Mouse (Mus musculus): ENCODE results near the gene Sufu. TPM values are rescaled to one million over a fixed set of nuclear protein-coding genes. Genes with fewer than 3 reads are reported as not detected.
A peak's percentile ranks its signal among the peaks of the same experiment; 100 is the strongest.

Sufu gene
- polyA plus RNA-seq, 1 experiment from 2014 or later: 47.5 TPM

GRCm38 (mm10) chr19:46481756-46482155, 85.1 kb downstream of the Sufu start:
- peaks cover 75% of the 10 kb centered on the region for H3K36me3 ChIP-seq (replicated peaks)
- H3K27ac ChIP-seq: 0 out of 2 replicates have a peak overlapping the region, but pooled peaks have one; percentile 22
- no peaks in the 10 kb centered on the region for H3K9me3 ChIP-seq
- peaks cover 97% of the 10 kb centered on the region for H3K4me1 ChIP-seq
- H3K4me3 ChIP-seq: no peak overlapping the region
- 16% methylated on average over 4 of the region's 4 CpGs for WGBS
- H3K27me3 ChIP-seq (ENCODE audit: poor library complexity, severe bottlenecking): no peaks in the 10 kb centered on the region
- no peak for DNase-seq (ENCODE audit: extremely low spot score, low spot score)

- Histone ChIP-seq H3K4me3 (no peak overlapping the region), H3K27me3 (ENCODE audit: poor library complexity, severe bottlenecking) (no peaks in the 10 kb centered on the region), H3K4me1 (peaks cover 96% of the 10 kb centered on the region), H3K27ac (peak overlapping the region; percentile 56), H3K9me3 (no peaks in the 10 kb centered on the region), H3K36me3 (replicated peaks) (peaks cover 74% of the 10 kb centered on the region)
- 32% methylated on average over 17 of the region's 17 CpGs for WGBS
- DNase-seq (ENCODE audit: extremely low spot score, low spot score): no peak
These were observed 86.3 kb downstream of the Sufu start for GRCm38 (mm10) chr19:46482896-46483516.

GRCm38 (mm10) chr19:46483701-46484328, 87.1 kb downstream of the Sufu start:
- H3K27me3 ChIP-seq (ENCODE audit: poor library complexity, severe bottlenecking): no peaks in the 10 kb centered on the region
- H3K4me1 ChIP-seq: peaks cover 88% of the 10 kb centered on the region
- H3K4me3 ChIP-seq: no peak overlapping the region
- peak overlapping the region; percentile 74 for H3K27ac ChIP-seq
- peaks cover 67% of the 10 kb centered on the region for H3K36me3 ChIP-seq (replicated peaks)
- 72% methylated on average over 15 of the region's 15 CpGs for WGBS
- DNase-seq (ENCODE audit: extremely low spot score, low spot score): no peak
- no peaks in the 10 kb centered on the region for H3K9me3 ChIP-seq

DNA sequence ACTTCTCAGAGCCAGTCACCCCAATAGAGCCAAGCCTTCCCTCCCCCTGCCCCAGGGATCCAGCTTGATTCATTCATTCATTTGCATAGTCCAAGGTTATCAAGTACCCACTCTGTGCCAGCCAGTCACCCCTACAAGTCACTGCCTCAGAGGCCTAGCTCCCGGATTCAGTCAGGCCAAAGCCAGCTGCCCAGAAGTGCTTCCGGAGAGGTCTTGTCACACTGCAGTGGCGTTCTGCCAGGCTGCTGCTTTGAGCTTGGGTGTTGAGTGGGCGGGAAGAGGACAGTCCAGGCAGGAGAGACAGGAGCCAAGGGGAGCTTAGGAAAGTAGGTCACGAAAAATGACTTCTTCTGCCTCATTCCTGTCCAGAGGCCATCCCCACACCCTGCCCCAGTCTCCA, 87.8 kb downstream of the Sufu start:
- Histone ChIP-seq H3K27ac (peak overlapping the region; percentile 26; the same call in 1 of the 2 replicates), H3K4me1 (peaks cover 81% of the 10 kb centered on the region), H3K27me3 (ENCODE audit: poor library complexity, severe bottlenecking) (no peaks in the 10 kb centered on the region), H3K4me3 (no peak overlapping the region), H3K36me3 (replicated peaks) (peaks cover 60% of the 10 kb centered on the region), H3K9me3 (no peaks in the 10 kb centered on the region)
- WGBS: 72% methylated on average over 5 of the region's 5 CpGs
- DNase-seq (ENCODE audit: extremely low spot score, low spot score): no peak

DNA sequence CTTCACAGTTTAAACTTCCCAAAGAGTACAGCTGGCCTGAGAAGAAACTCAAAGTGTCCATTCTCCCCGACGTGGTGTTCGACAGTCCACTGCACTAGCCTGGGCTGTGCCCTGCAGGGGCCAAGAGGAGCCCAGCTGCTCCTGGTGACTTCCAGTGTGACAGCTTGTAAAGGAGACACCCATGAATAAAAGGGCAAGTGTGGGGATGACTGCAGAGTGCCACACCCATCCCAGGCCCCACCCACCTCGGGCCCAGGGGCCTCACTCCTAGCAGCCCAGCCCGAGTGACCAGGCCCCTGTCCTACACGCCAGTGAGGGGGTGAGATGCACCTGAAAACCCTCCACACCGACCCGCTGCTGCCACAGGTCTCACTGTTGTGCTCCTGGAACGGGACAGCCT, 89.2 kb downstream of the Sufu start:
- Histone ChIP-seq H3K4me3 (no peak overlapping the region), H3K4me1 (peaks cover 80% of the 10 kb centered on the region), H3K9me3 (no peaks in the 10 kb centered on the region), H3K36me3 (replicated peaks) (peaks cover 47% of the 10 kb centered on the region), H3K27me3 (ENCODE audit: poor library complexity, severe bottlenecking) (no peaks in the 10 kb centered on the region), H3K27ac (peak overlapping the region; percentile 56; the same call in 1 of the 2 replicates)
- 84% methylated on average over 9 of the region's 9 CpGs for WGBS
- no peak for DNase-seq (ENCODE audit: extremely low spot score, low spot score)

DNA sequence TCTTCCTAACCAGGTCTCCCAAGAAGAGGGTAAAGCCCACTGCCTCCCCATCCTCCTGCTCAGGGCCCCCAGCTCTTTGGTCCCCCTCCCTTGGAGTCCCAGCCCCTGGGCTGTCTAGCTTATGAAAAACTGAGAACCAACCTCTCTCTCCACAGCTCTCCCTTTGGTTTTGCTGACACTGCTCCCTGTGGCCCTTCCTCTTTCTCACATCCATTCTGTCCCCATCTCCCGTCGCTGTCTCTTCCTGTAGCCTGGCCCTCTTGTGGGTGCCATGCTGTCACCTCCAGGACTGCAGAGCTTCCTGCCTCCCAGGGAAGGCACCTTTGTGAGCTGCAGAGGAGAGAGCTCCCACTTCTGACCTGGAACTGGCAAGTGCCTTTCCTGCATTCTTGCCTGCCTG, 90.0 kb downstream of the Sufu start:
- WGBS: 82% methylated on average over 2 of the region's 2 CpGs
- Histone ChIP-seq H3K9me3 (no peaks in the 10 kb centered on the region), H3K4me1 (peaks cover 72% of the 10 kb centered on the region), H3K27ac (peak overlapping the region; percentile 56), H3K36me3 (replicated peaks) (peaks cover 46% of the 10 kb centered on the region), H3K27me3 (ENCODE audit: poor library complexity, severe bottlenecking) (no peaks in the 10 kb centered on the region), H3K4me3 (no peak overlapping the region)
- no peak for DNase-seq (ENCODE audit: extremely low spot score, low spot score)

GRCm38 (mm10) chr19:46489448-46489847, 92.8 kb downstream of the Sufu start:
- Histone ChIP-seq H3K9me3 (no peaks in the 10 kb centered on the region), H3K27me3 (ENCODE audit: poor library complexity, severe bottlenecking) (no peaks in the 10 kb centered on the region), H3K4me3 (no peak overlapping the region), H3K4me1 (peaks cover 45% of the 10 kb centered on the region), H3K27ac (no peak overlapping the region), H3K36me3 (replicated peaks) (peaks cover 36% of the 10 kb centered on the region)
- WGBS: 90% methylated on average over 1 of the region's 1 CpGs
- DNase-seq (ENCODE audit: extremely low spot score, low spot score): no peak

- H3K27ac ChIP-seq: peak overlapping the region; percentile 40; the same call in 1 of the 2 replicates
- H3K4me1 ChIP-seq: peaks cover 34% of the 10 kb centered on the region
- H3K4me3 ChIP-seq: no peak overlapping the region
- no peaks in the 10 kb centered on the region for H3K9me3 ChIP-seq
- H3K27me3 ChIP-seq (ENCODE audit: poor library complexity, severe bottlenecking): no peaks in the 10 kb centered on the region
- 13% methylated on average over 2 of the region's 2 CpGs for WGBS
- H3K36me3 ChIP-seq (replicated peaks): peaks cover 24% of the 10 kb centered on the region
- DNase-seq (ENCODE audit: extremely low spot score, low spot score): no peak
These were observed 93.9 kb downstream of the Sufu start for GRCm38 (mm10) chr19:46490634-46491033.

GRCm38 (mm10) chr19:46495136-46495535, 98.4 kb downstream of the Sufu start:
- H3K9me3 ChIP-seq: no peaks in the 10 kb centered on the region
- WGBS: 90% methylated on average over 8 of the region's 8 CpGs
- H3K27ac ChIP-seq: no peak overlapping the region
- no peaks in the 10 kb centered on the region for H3K36me3 ChIP-seq (replicated peaks)
- DNase-seq (ENCODE audit: extremely low spot score, low spot score): no peak
- peaks cover 18% of the 10 kb centered on the region for H3K4me1 ChIP-seq
- no peak overlapping the region for H3K4me3 ChIP-seq
- H3K27me3 ChIP-seq (ENCODE audit: poor library complexity, severe bottlenecking): no peaks in the 10 kb centered on the region

- no peaks in the 10 kb centered on the region for H3K36me3 ChIP-seq (replicated peaks)
- H3K4me3 ChIP-seq: no peak overlapping the region
- peaks cover 16% of the 10 kb centered on the region for H3K4me1 ChIP-seq
- WGBS: 77% methylated on average over 2 of the region's 2 CpGs
- no peak for DNase-seq (ENCODE audit: extremely low spot score, low spot score)
- no peaks in the 10 kb centered on the region for H3K27me3 ChIP-seq (ENCODE audit: poor library complexity, severe bottlenecking)
- H3K27ac ChIP-seq: no peak overlapping the region
- no peaks in the 10 kb centered on the region for H3K9me3 ChIP-seq
These were observed 100.5 kb downstream of the Sufu start for GRCm38 (mm10) chr19:46497230-46497629.

- DNase-seq (ENCODE audit: extremely low spot score, low spot score): no peak
- no peaks in the 10 kb centered on the region for H3K27me3 ChIP-seq (ENCODE audit: poor library complexity, severe bottlenecking)
- WGBS: 6% methylated on average over 3 of the region's 3 CpGs
- H3K27ac ChIP-seq: peak overlapping the region; percentile 99
- H3K4me3 ChIP-seq: peak overlapping the region; percentile 96
- peaks cover 3% of the 10 kb centered on the region; the same call in 1 of the 2 replicates for H3K36me3 ChIP-seq (replicated peaks)
- H3K9me3 ChIP-seq: no peaks in the 10 kb centered on the region
- peaks cover 38% of the 10 kb centered on the region for H3K4me1 ChIP-seq
These were observed 102.8 kb downstream of the Sufu start for GRCm38 (mm10) chr19:46499539-46499835.

DNA sequence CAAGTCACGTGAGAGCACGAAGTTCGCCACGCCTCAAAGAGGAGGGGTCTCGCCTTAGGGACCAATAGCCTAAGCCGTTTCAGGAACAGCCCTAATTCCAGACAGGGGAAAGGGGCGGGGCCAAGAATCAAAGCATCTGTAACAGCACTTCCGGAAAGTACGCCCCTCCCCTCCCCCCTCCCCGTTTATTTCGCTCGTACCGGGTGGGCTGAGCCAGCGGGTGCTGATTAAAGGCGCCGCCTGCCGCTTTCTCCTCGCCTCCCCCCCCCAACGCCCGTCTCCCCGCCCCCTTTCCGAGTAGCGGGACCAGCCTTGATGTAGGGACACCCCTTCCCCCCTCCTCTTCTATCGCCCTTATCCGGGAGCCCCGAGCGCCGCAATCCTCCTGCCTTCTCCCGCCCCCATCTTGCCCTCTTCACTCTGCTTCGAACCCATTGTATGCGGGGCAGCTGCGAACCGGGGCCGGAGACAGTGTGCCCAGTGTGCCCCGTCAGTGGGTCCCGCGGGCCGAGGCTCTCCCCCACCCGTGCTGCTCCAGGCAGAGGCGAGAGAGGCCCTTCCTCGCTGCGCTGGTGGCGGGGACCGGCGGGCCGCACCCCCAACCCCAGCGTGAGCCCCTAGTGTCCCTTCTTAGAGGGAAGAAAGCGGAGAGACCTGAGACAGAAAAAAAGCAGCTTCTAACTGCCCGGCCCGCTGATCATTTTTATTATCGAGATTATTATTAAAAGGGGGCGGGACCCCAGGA, 103.3 kb downstream of the Sufu start:
- H3K27me3 ChIP-seq (ENCODE audit: poor library complexity, severe bottlenecking): no peaks in the 10 kb centered on the region
- H3K36me3 ChIP-seq (replicated peaks): peaks cover 8% of the 10 kb centered on the region
- peaks cover 43% of the 10 kb centered on the region for H3K4me1 ChIP-seq
- DNase-seq (ENCODE audit: extremely low spot score, low spot score): peak; percentile 99
- WGBS: under 1% methylated on average over 52 of the region's 52 CpGs
- peak overlapping the region; percentile 99 for H3K27ac ChIP-seq
- H3K4me3 ChIP-seq: peak overlapping the region; percentile 96
- no peaks in the 10 kb centered on the region for H3K9me3 ChIP-seq

Data from forebrain, embryonic 10.5 days (tissue).